Mouse (Mus musculus) lung, embryonic 16.5 days (tissue): ENCODE data around the gene Isy1. TPM values are rescaled to one million over a fixed set of nuclear protein-coding genes. Genes with fewer than 3 reads are reported as not detected.

Experiments
- ATAC-seq: fragments of 200-750 bp; cut with Nextera tagmentation; 2 replicates; pipeline ENCODE4 v1.8.0; 2017; ENCODE audit warnings: low read depth, mild to moderate bottlenecking, moderate library complexity
- H3K27ac ChIP-seq: fragments of 300-500 bp; sonication (generic); 2 replicates; pipeline ENCODE4 v1.5.1; 2014; ENCODE audit warnings: mild to moderate bottlenecking, control low read depth, low read length
- H3K27me3 ChIP-seq: fragments of 300-500 bp; sonication (generic); 2 replicates; pipeline ENCODE4 v1.6.1; 2014; ENCODE audit warnings: low read depth, low read length, mixed read lengths; ENCODE audit not compliant: control insufficient read depth, insufficient read depth
- H3K36me3 ChIP-seq: fragments of 300-500 bp; sonication (generic); 2 replicates; pipeline ENCODE4 v1.6.1; 2014; ENCODE audit warnings: low read length; ENCODE audit not compliant: control insufficient read depth, insufficient read depth
- H3K4me1 ChIP-seq: fragments of 300-500 bp; sonication (generic); replicated peaks from 2 replicates; pipeline ENCODE4 v1.6.1; 2014; ENCODE audit warnings: low read length, mixed read lengths; ENCODE audit not compliant: control insufficient read depth, insufficient read depth
- H3K4me2 ChIP-seq: fragments of 300-500 bp; sonication (generic); 2 replicates; pipeline ENCODE4 v1.6.1; 2014; ENCODE audit warnings: low read depth, low read length, control low read depth
- H3K4me3 ChIP-seq: fragments of 300-500 bp; sonication (generic); 2 replicates; pipeline ENCODE4 v1.5.1; 2014; ENCODE audit warnings: mild to moderate bottlenecking, low read length, control low read depth
- H3K9ac ChIP-seq: fragments of 300-500 bp; sonication (generic); 2 replicates; pipeline ENCODE4 v1.6.1; 2014; ENCODE audit warnings: low read length, control low read depth
- H3K9me3 ChIP-seq: fragments of 300-500 bp; sonication (generic); 2 replicates; pipeline ENCODE4 v1.6.1; 2016; ENCODE audit warnings: low read length; ENCODE audit not compliant: control insufficient read depth
- WGBS: fragments of 180-500 bp; shearing (Covaris S2); extraction: QIAGEN DNeasy Blood & Tissue Kit; methylation state at CpG from one replicate; pipeline ENCODE4 v1.1.7; 2014; 5-methylcytosine and 5-hydroxymethylcytosine counted together
- polyA plus RNA-seq: library from polyadenylated mRNA; unstranded; fragments of >200 nt; fragmentation: Nextera tagmentation; extraction: Ambion mirVana; gene quantifications from 2 replicates; pipeline ENCODE4 v1.2.1, GENCODE M21; 2015

Gene Isy1
- 33.8 and 47.6 TPM in 2 replicates for polyA plus RNA-seq

DNA sequence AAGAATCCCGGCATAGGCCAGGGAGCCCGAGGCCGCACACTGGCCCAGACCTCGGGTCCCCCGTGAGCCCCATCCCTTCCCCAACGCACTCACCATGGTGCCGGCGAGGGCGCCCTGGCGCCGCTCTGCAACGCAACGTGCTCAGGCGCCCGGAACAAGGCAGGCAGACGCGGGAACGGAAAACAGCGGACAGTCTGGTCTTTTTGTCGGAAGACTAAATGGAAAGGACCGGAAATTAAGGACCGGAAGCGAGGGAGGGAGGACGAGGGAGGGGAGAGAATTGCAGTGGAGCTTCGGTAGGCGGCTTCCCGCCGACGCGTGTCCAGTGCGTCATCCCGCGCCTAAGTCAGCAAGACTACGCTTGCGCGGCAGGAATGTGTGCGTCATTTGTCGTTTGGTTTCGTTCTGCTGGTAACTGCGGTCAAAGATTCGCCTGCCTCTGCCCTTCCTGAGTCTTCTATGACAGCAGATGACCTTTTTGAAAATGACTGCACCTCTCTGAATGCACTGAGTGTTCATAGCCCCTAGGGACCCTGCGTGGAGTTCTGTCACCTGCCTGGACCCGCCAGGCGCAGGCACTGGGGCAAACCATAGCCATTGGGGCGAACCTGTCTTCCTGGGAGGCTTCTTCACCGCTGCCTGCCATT lies at the start of gene Isy1:
Isy1 (minus strand) TSS at position 248 of the 647 bp plus-strand sequence.
- Histone ChIP-seq H3K27ac (peak within 1 kb of the TSS; percentile 92), H3K9me3 (no peaks in the 10 kb centered on the region), H3K9ac (peak within 1 kb of the TSS; percentile 92), H3K36me3 (peaks cover 19% of the 10 kb centered on the region), H3K4me1 (peaks cover 7% of the 10 kb centered on the region; the same call in 1 of the 2 replicates), H3K4me2 (peak within 1 kb of the TSS; percentile 84), H3K4me3 (peak within 1 kb of the TSS; percentile 79), H3K27me3 (no peaks in the 10 kb centered on the region)
- WGBS = under 1% methylated on average over 46 of the region's 46 CpGs
- ATAC-seq = peak; percentile 98

DNA sequence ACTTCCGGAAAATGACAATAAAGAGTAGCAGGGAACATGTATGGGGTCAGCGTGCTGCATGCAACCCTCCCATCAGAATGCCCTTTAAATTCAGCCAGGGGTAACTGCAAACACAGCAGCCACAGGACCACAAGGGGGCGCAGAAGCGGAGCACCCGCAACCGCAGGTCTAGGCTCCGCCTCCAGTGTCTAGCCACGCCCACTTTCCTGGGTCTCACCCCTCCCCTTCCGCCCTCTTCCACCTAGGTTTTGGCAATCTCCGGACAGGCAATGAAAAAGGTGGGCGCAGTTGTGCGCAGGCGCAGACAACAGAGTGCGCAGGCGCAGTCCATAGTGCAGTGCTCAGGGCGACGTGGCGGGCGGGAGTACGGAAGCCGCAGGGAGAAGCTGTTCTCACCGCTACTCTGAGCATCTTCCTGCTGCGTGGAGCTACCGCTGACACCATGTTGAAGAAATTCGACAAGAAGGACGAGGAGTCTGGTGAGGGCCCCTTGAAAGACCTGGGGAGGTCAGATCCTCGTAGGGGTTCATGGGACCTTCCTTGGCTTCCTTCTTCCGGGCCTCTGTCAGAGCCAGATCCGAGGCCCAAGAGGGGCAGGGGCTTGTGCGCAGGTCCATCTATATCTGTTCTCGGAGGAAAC lies 49.1 kb upstream of the Isy1 start, which contains the start of gene Copg1:
Copg1 (plus strand) TSS at position 221 of the 640 bp plus-strand sequence.
- no peaks in the 10 kb centered on the region for H3K9me3 ChIP-seq
- peak within 1 kb of the TSS; percentile 80 for H3K27ac ChIP-seq
- H3K4me2 ChIP-seq = peak within 1 kb of the TSS; percentile 85
- under 1% methylated on average over 31 of the region's 31 CpGs for WGBS
- peak within 1 kb of the TSS; percentile 95 for H3K9ac ChIP-seq
- ATAC-seq = peak; percentile 96
- peaks cover 11% of the 10 kb centered on the region for H3K4me1 ChIP-seq
- peak within 1 kb of the TSS; percentile 99 for H3K4me3 ChIP-seq
- H3K27me3 ChIP-seq = no peaks in the 10 kb centered on the region
- peaks cover 30% of the 10 kb centered on the region for H3K36me3 ChIP-seq

DNA sequence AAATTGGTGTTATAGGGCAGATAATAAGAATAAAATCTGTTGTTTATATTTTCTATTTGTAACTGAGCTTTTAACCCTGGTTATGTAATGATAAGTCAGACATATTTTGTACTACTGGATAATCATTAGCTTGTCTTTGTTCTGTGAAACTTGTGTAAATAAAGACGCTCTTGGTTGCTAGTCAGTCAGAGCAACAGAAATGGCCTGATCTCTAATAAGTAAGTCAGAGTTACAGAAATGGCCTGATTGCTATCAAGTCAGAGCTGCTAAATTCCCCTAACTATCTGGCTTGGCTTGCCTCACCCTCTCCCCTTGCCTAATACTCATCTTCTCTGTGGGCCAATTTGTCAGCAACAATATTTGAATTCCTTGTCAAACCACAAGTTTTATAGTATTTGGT lies 48.1 kb upstream of the Isy1 start:
- Histone ChIP-seq H3K4me1 (peaks cover 11% of the 10 kb centered on the region), H3K4me3 (no peak overlapping the region), H3K27me3 (no peaks in the 10 kb centered on the region), H3K36me3 (peaks cover 21% of the 10 kb centered on the region), H3K4me2 (no peak overlapping the region), H3K27ac (peak overlapping the region; percentile 57), H3K9ac (no peak overlapping the region; the same call in 1 of the 2 replicates), H3K9me3 (no peaks in the 10 kb centered on the region)
- WGBS = 19% methylated on average over 1 of the region's 1 CpGs
- no peak for ATAC-seq

DNA sequence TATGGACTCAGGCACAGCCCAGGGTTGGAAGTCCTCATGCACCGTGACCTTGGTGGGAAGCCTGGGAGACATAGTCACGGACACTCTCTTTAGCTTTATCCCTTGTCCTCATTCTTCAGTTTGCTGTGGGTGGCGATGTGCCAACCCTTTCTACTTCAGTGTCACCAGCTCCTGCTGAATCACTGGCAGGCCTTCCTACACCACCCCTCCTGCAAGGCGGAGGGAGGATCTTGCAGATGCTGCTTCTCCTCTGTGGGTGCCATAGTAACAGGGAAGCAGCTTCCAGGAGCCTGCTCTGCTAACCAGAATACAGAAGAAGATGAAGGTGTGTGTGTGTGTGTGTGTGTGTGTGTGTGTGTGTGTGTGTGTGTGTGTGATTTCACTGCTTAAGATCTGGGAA lies 44.2 kb upstream of the Isy1 start:
- no peaks in the 10 kb centered on the region; the same call in 1 of the 2 replicates for H3K27me3 ChIP-seq
- H3K4me2 ChIP-seq = no peak overlapping the region
- peaks cover 3% of the 10 kb centered on the region for H3K4me1 ChIP-seq
- H3K4me3 ChIP-seq = no peak overlapping the region
- H3K9me3 ChIP-seq = no peaks in the 10 kb centered on the region
- WGBS = 41% methylated on average over 4 of the region's 4 CpGs
- ATAC-seq = no peak
- no peak overlapping the region for H3K9ac ChIP-seq
- no peak overlapping the region for H3K27ac ChIP-seq
- no peaks in the 10 kb centered on the region for H3K36me3 ChIP-seq

DNA sequence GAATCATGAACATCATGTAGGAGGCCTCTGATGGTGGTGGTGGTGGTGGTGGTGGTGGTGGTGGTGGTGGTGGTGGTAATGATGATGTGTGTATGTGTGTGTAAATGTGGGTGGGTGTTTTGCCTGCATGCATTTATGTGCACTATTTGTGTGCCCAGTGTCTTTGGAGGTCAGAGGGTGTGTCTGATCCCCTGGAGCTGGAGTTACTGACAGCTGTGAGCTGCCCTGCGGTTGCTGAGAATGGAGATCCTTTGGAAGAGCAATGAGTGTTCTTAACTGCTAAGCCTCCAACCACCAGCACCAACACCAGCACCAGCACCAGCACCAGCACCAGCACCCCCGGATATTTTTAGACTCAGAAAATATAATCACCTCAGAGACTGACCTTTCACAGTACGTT lies 43.6 kb upstream of the Isy1 start:
- H3K27me3 ChIP-seq = no peaks in the 10 kb centered on the region; the same call in 1 of the 2 replicates
- H3K4me3 ChIP-seq = no peak overlapping the region
- ATAC-seq = no peak
- H3K27ac ChIP-seq = no peak overlapping the region
- no peaks in the 10 kb centered on the region for H3K9me3 ChIP-seq
- no peaks in the 10 kb centered on the region for H3K36me3 ChIP-seq
- peaks cover 2% of the 10 kb centered on the region for H3K4me1 ChIP-seq
- H3K9ac ChIP-seq = no peak overlapping the region
- no peak overlapping the region for H3K4me2 ChIP-seq
- WGBS = 49% methylated on average over 3 of the region's 3 CpGs

DNA sequence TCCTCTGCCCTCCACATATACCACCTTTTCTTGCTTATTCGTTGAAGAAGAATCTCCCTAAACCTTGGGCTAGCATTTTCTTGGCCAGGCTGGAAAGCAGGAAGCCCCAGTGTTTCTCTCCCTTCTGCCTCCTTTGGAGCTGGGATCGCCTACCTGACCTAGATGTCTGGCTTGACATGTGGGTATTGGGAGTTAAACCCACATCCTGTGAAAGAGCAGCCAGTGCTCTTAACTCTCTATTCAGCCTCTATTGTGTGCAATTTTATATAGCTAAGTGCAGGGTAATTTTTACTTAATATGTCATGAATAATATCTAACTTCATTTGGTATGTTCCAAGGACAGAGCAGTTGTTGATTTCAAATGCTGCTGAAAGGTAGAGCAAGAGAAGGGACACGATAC lies 41.0 kb upstream of the Isy1 start:
- ATAC-seq = no peak
- Histone ChIP-seq H3K9ac (no peak overlapping the region), H3K4me3 (no peak overlapping the region), H3K9me3 (no peaks in the 10 kb centered on the region), H3K4me1 (no peaks in the 10 kb centered on the region), H3K4me2 (no peak overlapping the region), H3K27me3 (no peaks in the 10 kb centered on the region; the same call in 1 of the 2 replicates), H3K36me3 (no peaks in the 10 kb centered on the region), H3K27ac (no peak overlapping the region)
- WGBS = 64% methylated on average over 3 of the region's 3 CpGs

DNA sequence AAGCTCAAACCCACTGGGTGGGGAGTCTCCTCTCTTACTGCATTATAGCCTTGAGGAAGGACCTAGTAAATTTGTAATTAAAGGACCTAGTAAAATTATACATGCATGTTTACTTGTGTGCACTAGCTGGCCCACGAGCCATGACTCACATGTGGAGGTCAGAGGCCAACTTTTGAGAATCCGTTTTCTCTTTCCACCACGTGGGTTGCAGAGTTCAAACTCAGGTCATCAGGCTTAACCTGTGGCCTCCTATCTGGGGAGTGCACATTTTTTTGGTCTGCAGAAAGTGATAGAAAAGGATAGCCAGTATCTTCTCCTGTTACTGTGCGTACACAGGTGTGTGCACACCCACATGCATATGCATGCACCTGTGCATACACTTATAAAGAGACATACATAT lies 40.4 kb upstream of the Isy1 start:
- Histone ChIP-seq H3K9me3 (peaks cover 2% of the 10 kb centered on the region; the same call in 1 of the 2 replicates), H3K36me3 (no peaks in the 10 kb centered on the region), H3K4me1 (no peaks in the 10 kb centered on the region), H3K4me3 (no peak overlapping the region), H3K9ac (no peak overlapping the region), H3K27me3 (no peaks in the 10 kb centered on the region; the same call in 1 of the 2 replicates), H3K27ac (no peak overlapping the region), H3K4me2 (no peak overlapping the region)
- no peak for ATAC-seq
- 16% methylated on average over 4 of the region's 4 CpGs for WGBS

DNA sequence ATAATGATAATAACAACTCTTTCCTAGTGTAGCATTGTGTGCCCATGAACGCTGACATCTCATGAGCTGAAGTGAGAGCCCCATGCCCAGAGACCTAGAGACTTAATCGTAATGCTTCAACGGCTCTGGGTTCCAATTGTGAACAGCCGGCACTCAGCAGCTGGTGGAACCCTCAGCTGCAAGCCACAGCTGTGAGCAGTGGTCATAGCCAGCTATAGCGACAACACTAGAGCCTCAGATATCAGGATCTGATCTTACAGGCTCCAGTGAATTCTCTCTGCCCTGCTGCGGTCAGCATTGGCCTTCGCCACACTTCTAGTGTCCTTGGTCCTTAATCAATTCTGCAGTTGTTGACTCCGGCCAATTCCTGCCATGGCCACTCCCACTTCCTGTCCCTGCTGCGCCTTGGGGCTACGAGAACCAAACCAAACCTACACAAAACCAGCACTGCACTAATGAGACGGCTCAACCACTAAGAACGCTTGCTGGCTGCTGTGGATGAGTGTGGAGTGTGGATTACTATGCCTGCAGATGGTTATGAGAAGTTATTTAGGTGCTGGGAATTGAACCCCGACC lies 37.6 kb upstream of the Isy1 start:
- no peak overlapping the region for H3K4me2 ChIP-seq
- H3K9ac ChIP-seq = no peak overlapping the region
- WGBS = 63% methylated on average over 13 of the region's 13 CpGs
- peak; percentile 41; the same call in 1 of the 2 replicates for ATAC-seq
- H3K4me3 ChIP-seq = no peak overlapping the region
- 0 out of 2 replicates have a peak overlapping the region, but pooled peaks have one; percentile 12 for H3K27ac ChIP-seq
- no peaks in the 10 kb centered on the region for H3K4me1 ChIP-seq
- no peaks in the 10 kb centered on the region for H3K36me3 ChIP-seq
- peaks cover 3% of the 10 kb centered on the region; the same call in 1 of the 2 replicates for H3K9me3 ChIP-seq
- no peaks in the 10 kb centered on the region; the same call in 1 of the 2 replicates for H3K27me3 ChIP-seq

DNA sequence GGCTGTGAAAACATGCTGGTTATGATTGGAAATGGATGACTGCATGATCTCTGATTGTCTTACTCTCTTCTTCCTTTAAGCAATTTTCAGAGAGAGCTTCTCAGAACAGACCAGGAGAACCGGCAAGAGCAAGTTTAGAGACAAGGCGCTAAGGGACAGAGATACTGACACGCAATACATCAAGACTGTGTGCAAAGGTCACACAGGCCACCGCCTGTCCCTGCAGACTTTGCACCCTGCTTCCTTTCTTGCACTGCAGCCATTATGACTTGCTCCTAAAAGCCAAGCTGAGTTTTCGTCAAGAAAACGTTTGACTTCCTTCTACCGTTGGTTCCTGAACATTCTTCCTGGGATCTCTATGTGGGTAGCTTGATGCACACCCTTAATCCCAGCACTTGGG lies 37.0 kb upstream of the Isy1 start:
- Histone ChIP-seq H3K9me3 (peaks cover 3% of the 10 kb centered on the region; the same call in 1 of the 2 replicates), H3K36me3 (no peaks in the 10 kb centered on the region), H3K27ac (no peak overlapping the region), H3K4me1 (no peaks in the 10 kb centered on the region), H3K4me3 (no peak overlapping the region), H3K9ac (no peak overlapping the region), H3K4me2 (no peak overlapping the region), H3K27me3 (no peaks in the 10 kb centered on the region; the same call in 1 of the 2 replicates)
- no peak for ATAC-seq
- 77% methylated on average over 7 of the region's 7 CpGs for WGBS
